Mouse (Mus musculus) kidney, postnatal 4 days (tissue): ENCODE data around the gene Gm813.

Experiments used
- DNase-seq, 2 experiments: peaks; one replicate each; pipeline ENCODE4 v3.0.0; 2021; ENCODE audit warnings: mixed read lengths in 2 of 2

The Gm813 gene

DNA sequence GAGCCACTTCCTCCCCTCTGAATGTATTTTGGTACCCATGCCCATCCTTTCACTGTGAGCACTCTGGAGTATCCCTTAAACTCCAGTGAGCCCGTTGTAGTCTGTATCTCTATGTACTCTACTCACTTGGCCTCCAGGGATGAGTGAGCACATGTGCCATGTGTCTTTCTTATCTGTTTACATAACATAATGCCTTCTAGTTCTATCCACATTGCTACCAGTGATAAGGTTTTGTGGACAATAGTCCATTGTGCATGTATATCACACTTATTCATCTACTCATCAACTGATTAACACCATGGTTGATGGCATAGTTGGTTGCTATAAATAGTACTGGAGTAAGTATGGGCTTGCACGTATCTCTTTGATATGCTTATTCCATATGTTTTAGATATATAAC lies 12.9 kb downstream of the Gm813 start:
- DNase-seq, result no peak

DNA sequence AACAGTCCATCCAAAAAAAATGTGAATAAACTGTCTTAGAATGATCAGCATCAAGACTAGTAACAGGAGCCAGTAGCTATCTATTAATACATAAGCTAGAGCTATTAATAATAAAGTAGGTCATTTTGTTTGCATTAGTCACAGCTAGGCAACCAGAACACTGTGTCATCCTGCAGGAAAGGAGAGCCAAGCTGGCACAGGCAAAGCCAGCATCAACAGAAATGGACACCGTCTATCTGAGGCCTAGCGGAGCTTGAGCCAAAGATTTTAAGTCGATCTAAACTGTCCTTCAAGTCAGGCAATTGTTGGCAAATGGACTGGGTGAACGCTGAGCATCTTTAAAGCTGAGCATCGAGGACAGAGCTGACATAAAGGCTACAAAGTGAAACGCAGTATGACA lies 15.9 kb downstream of the Gm813 start:
- DNase-seq, result no peak

DNA sequence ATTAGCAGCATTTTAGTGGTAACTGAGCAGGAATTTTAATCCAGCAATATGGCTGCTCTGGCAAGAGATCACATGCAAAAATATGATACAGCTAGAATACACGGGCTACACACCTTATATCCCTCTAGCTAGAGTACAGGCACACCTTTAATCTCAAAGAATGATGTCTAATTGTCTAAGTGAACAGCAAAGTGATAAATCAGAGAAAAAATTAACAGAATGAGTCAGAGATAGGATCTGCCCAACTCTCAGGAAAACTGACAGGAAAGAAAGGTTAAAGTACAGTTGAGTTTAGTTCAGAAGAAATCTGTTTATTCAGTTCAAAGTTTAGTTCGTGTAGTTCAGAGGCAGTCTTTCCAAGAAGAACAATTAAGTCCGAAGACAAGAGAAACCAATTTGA lies 25.5 kb downstream of the Gm813 start:
- DNase-seq, result no peak

DNA sequence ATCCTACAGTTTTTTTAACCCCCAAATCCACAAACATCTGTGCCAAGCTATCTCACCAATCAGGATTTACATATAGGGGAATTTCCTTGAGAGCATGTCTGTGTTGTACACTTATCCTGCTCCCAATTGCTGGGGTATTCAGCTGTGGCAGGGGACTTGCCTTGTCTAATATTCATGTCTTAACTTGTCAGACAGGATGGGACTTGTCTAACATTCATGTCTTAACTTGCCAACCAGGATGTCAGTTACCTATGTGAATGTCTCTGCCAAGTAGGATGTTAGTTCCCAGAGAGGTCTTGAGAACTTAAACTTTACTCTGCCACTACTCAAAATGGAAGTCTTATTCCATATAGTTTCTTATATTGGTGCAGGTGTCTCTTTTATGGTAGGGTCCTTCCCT lies 27.3 kb downstream of the Gm813 start:
- DNase-seq, result no peak

DNA sequence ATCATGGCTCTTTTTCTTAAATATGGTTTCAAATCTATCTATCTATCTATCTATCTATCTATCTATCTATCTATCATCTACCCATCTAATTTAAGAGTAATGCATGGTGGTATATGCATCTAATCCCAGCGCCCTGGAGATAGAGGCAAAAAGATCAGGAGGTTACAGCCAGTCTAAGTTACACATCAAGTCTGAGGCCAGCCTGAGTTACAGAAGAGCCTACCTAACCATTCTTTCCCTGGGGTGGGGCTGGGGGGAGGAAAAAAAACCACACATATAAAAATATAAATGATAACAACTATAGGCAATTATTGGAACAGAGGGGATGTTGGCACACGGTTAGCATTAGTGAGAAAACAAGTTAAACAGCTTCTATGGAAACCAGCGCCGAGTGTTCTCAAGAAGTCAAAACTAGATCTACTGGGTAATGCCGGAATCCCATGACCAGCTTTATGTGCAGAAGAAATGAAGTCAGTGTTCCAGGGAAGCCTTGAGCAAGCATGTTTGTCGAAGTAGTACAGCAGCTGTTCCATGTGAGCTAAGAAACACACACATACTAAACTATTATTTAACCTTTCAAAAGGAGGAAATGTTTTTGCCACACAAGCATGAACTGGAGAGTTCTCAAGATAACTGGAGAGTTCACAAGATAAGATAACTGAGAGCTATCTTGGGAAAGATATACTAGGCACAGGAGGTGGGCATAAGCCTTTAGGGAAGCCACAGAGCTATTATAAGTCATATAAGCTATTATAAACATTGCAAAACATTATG lies 42.6 kb downstream of the Gm813 start:
- no peak for DNase-seq

DNA sequence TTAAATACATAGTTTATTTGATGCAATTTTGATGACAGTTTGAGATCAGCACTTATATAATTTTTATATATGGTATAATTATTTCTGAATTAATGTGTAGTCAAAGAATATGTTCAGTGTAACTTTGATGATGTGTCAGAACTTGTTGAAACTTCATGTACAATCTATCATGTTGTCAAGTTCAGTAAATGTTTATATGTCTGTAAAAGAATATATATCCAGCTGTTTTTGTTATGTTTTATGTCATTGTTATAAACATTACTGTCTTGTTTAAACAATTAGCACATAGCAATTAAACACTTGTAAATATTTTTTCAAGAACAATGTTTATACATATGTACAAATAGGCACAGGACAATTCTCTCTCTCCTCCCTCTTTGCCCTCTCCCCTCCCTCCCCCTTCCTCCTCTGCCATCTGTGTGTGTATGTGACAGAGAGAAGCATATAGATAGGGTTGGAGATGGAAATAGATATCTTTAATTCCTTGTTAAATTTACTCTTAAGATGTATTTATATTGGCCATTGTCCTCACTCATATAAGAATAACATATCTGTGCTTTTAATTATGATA lies 46.0 kb downstream of the Gm813 start:
- DNase-seq, result no peak
